Mouse (Mus musculus): Measurements from ENCODE around the gene Sumo1.

- TF ChIP-seq POLR2A (IDR thresholded peaks at IDR 0.05; ENCODE audit: low read depth, low read length) (no peak), ZKSCAN1 (IDR thresholded peaks at IDR 0.05; ENCODE audit: borderline replicate concordance, low read depth, low read length) (no peak), CTCF (conservative IDR thresholded peaks at IDR 0.05 in 1 of 2, IDR thresholded peaks at IDR 0.05 in 1 of 2; ENCODE audit: low read depth in 2 of 2, low read length in 2 of 2) (no peak), USF1 (IDR thresholded peaks at IDR 0.05; ENCODE audit: low read depth, low read length) (no peak), USF2 (conservative IDR thresholded peaks at IDR 0.05; ENCODE audit: low read depth, low read length) (no peak), JUND (conservative IDR thresholded peaks at IDR 0.05; ENCODE audit: low read depth, low read length) (no peak), SIN3A (IDR thresholded peaks at IDR 0.05; ENCODE audit: low read length) (no peak), MAFK (IDR thresholded peaks at IDR 0.05; ENCODE audit: insufficient replicate concordance, low read length) (no peak), EP300 (IDR thresholded peaks at IDR 0.05; ENCODE audit: low read length) (no peak)
These were observed 51.4 kb downstream of the Sumo1 start for GRCm38 (mm10) chr1:59619201-59619600.
